18 mouse cellular contexts compared by ENCODE assay signal in the genomic region with DNA sequence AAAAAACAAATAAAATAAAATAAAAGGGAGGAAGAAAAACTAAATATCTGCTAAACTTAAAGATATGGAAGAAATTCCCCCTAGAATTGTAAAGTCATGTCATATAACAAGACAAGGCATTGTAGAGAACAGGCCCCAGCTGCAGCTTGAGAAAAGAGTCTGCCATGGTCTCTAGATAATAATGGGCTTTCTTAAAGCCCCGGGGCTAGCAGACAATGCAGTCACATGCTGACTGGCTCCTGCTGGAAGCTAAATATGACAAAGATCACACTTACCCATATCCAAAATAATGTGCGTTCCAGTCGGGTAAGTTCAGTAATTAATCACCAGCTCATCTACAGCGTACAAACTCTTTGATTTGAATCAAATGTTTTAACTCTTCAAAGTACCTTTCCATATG.
"Had no signal": no experiment of that assay in that cellular context is flagged by ENCODE, and none has a peak within 500 bp of the region (broad histone marks: within the 10 kb centered on the region; RNA-seq: fewer than 3 reads in every experiment).

No protein-coding gene starts in this region.

- H3K9me3 ChIP-seq: liver, embryonic 12.5 days; midbrain, embryonic 10.5 days; neural tube, embryonic 13.5 days; neural tube, embryonic 15.5 days had no signal

- H3K4me2 ChIP-seq: liver, embryonic 12.5 days; lung, embryonic 14.5 days; neural tube, embryonic 13.5 days; neural tube, embryonic 15.5 days had no signal

- H3K27me3 ChIP-seq: liver, embryonic 12.5 days; neural tube, embryonic 13.5 days; neural tube, embryonic 15.5 days had no signal

- H3K4me3 ChIP-seq: liver, embryonic 12.5 days; midbrain, embryonic 10.5 days; myocyte; neural tube, embryonic 13.5 days; neural tube, embryonic 15.5 days had no signal

- H3K36me3 ChIP-seq: liver, embryonic 12.5 days; midbrain, embryonic 10.5 days; neural tube, embryonic 13.5 days; neural tube, embryonic 15.5 days had no signal

- H3K9ac ChIP-seq: liver, embryonic 12.5 days; liver, embryonic 14.5 days; lung, embryonic 14.5 days; neural tube, embryonic 13.5 days; neural tube, embryonic 15.5 days had no signal

- H3K27ac ChIP-seq: liver, embryonic 12.5 days; liver, embryonic 14.5 days; midbrain, embryonic 10.5 days; neural tube, embryonic 13.5 days; neural tube, embryonic 15.5 days had no signal

- H3K4me1 ChIP-seq: liver, embryonic 12.5 days; neural tube, embryonic 13.5 days; neural tube, embryonic 15.5 days had no signal

- DNase-seq: lung, adult 18-20 months; lung, embryonic 14.5 days; lung, postnatal 10 days; lung, postnatal 4 days; retina, postnatal 1 day; right cerebral cortex, adult 18-20 months; right cerebral cortex, postnatal 25 days; right cerebral cortex, postnatal 4 days; spleen, adult 18-20 months; thymus, adult 18-20 months; thymus, postnatal 14 days; thymus, postnatal 36 days had no signal

- ATAC-seq: liver, embryonic 12.5 days had no signal
